In the genomic region with DNA sequence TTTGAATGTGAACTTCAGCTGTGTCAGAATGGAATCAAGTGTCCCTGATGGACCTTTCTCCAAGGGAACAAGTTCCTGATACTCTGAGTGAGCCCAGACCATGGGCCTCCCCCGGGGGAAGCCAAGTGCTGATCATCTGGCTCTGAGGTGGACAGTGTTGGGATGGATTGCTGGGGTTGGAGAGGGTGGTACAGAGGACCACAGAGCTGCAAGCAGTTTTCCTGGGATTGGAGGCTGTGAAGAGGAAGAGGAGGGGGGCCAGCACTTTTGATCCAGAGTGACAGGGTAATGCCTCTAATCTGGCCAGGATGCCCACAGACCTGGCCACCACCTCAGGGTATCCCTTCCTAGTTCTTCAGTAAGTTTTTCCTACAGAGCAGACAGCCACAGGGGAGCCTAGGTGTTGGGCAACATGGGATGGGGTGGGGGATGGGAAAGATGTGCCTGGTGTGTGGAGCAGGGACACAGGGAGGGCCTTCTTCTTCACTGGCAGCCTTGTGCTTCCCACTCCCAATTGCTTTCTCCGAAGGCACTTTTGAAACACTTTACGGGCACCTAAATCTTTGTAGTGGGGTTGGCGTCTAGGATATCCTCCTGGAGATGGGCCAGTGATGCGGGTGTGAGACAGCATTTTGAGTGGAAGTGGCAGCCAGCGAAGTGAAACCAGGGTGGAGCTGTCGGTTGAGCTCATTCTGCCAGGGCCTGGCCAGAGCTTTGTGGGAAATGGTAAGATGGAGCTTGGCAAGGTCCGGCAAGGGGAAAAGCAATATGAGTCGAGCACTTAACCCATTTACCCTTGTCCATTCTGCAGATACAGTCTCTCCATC, we compare ENCODE assay signal across 11 mouse cellular contexts. TPM values are rescaled to one million over a fixed set of nuclear protein-coding genes. Genes with fewer than 3 reads are reported as not detected.
DNase-seq lines count a peak whose midpoint lies in the region; ATAC-seq and TF ChIP-seq lines count a peak whose summit lies in the region.
"Had no signal": no experiment of that assay in that cellular context is flagged by ENCODE, and none has a peak within 500 bp of the region (broad histone marks: within the 10 kb centered on the region; RNA-seq: fewer than 3 reads in every experiment).

No protein-coding gene starts in this region.

- ATAC-seq in midbrain, embryonic 11.5 days (ENCODE audit: low FRiP score) = no peak; the same call in 1 of the 2 replicates
- no peak for ATAC-seq in midbrain, postnatal 0 days (ENCODE audit: low FRiP score)
- peak; percentile 24; the same call in 1 of the 2 replicates for ATAC-seq in granulocyte monocyte progenitor cell, adult 5-6 weeks (replicated peaks; ENCODE audit: poor library complexity, severe bottlenecking)
- no peak for ATAC-seq in midbrain, embryonic 13.5 days

- H3K36me3 ChIP-seq in midbrain, embryonic 11.5 days (ENCODE audit: control insufficient read depth, insufficient read depth, low read length) = no peaks in the 10 kb centered on the region
- H3K36me3 ChIP-seq in midbrain, postnatal 0 days (ENCODE audit: insufficient read depth, low read length) = no peaks in the 10 kb centered on the region
- H3K36me3 ChIP-seq in midbrain, embryonic 13.5 days = no peaks in the 10 kb centered on the region

- 76% methylated on average over 9 of the region's 9 CpGs for WGBS in midbrain, embryonic 11.5 days
- WGBS in midbrain, postnatal 0 days = 74% methylated on average over 9 of the region's 9 CpGs
- 72% methylated on average over 9 of the region's 9 CpGs for WGBS in midbrain, embryonic 13.5 days

- no peak for TF ChIP-seq CTCF in midbrain, postnatal 0 days (IDR thresholded peaks at IDR 0.05)

- peaks cover 82% of the 10 kb centered on the region for H3K4me1 ChIP-seq in midbrain, embryonic 11.5 days (ENCODE audit: control insufficient read depth, insufficient read depth, low read length)
- H3K4me1 ChIP-seq in midbrain, postnatal 0 days (ENCODE audit: insufficient read depth, low read length) = peaks cover 39% of the 10 kb centered on the region
- H3K4me1 ChIP-seq in midbrain, embryonic 13.5 days (replicated peaks) = peaks cover 93% of the 10 kb centered on the region

- no peak overlapping the region for H3K4me3 ChIP-seq in midbrain, embryonic 11.5 days (ENCODE audit: low read depth, low read length)
- no peak overlapping the region for H3K4me3 ChIP-seq in midbrain, postnatal 0 days (ENCODE audit: low read depth, low read length)
- no peak overlapping the region for H3K4me3 ChIP-seq in midbrain, embryonic 13.5 days (replicated peaks)

- no peak overlapping the region; the same call in 1 of the 2 replicates for H3K9ac ChIP-seq in midbrain, embryonic 11.5 days (ENCODE audit: low read length)
- no peak overlapping the region for H3K9ac ChIP-seq in midbrain, postnatal 0 days (replicated peaks; ENCODE audit: low read length, poor library complexity, severe bottlenecking)
- H3K9ac ChIP-seq in midbrain, embryonic 13.5 days (replicated peaks) = no peak overlapping the region
- H3K9ac ChIP-seq: liver, embryonic 14.5 days had no signal

- no peaks in the 10 kb centered on the region for H3K27me3 ChIP-seq in midbrain, embryonic 11.5 days (ENCODE audit: control insufficient read depth, insufficient read depth, low read length)
- no peaks in the 10 kb centered on the region for H3K27me3 ChIP-seq in midbrain, postnatal 0 days (ENCODE audit: insufficient read depth, low read length)
- H3K27me3 ChIP-seq in midbrain, embryonic 13.5 days = peaks cover 12% of the 10 kb centered on the region

- no peaks in the 10 kb centered on the region for H3K9me3 ChIP-seq in midbrain, embryonic 11.5 days (ENCODE audit: control insufficient read depth, low read length)
- H3K9me3 ChIP-seq in midbrain, postnatal 0 days (ENCODE audit: low read length) = no peaks in the 10 kb centered on the region
- no peaks in the 10 kb centered on the region for H3K9me3 ChIP-seq in midbrain, embryonic 13.5 days

- H3K4me2 ChIP-seq in midbrain, embryonic 11.5 days = no peak overlapping the region
- no peak overlapping the region for H3K4me2 ChIP-seq in midbrain, postnatal 0 days (ENCODE audit: low read depth, low read length, poor library complexity, severe bottlenecking)
- H3K4me2 ChIP-seq in midbrain, embryonic 13.5 days (replicated peaks) = no peak overlapping the region

- DNase-seq in gastrocnemius, adult 18-20 months (ENCODE audit: low spot score) = peak; percentile 42
- DNase-seq in gastrocnemius, postnatal 4 days (ENCODE audit: low spot score in 2 of 2) = no peak
- peak; percentile 85 for DNase-seq in midbrain, embryonic 11.5 days (ENCODE audit: low spot score, missing footprints)
- DNase-seq in midbrain, postnatal 0 days (ENCODE audit: low spot score) = no peak
- DNase-seq in cerebellum, adult 9-11 months = no peak
- no peak for DNase-seq in urinary bladder, postnatal 25 days (ENCODE audit: low spot score)
- DNase-seq: cerebellum, postnatal 36 days; gastrocnemius, postnatal 14 days had no signal

- peak overlapping the region; percentile 73 for H3K27ac ChIP-seq in midbrain, embryonic 11.5 days (ENCODE audit: low read depth, low read length)
- H3K27ac ChIP-seq in midbrain, postnatal 0 days (ENCODE audit: low read depth, low read length) = no peak overlapping the region
- peak overlapping the region; percentile 90 for H3K27ac ChIP-seq in midbrain, embryonic 13.5 days
- H3K27ac ChIP-seq: liver, embryonic 14.5 days had no signal

RNA-seq across cellular contexts. Expression of a gene that starts 38.3 kb away (rescaled TPM):
- 10 to 100 TPM; 17.9 to 27.9 TPM for total RNA-seq in gastrocnemius, adult 18-20 months (2021)
- total RNA-seq in gastrocnemius, postnatal 4 days (2021) = 10 to 100 TPM; 23.4 to 27.2 TPM
- polyA plus RNA-seq in midbrain, embryonic 11.5 days (2014; fragmentation: Nextera tagmentation; extraction: Ambion mirVana) = 36.9 and 39.6 TPM in 2 replicates
- total RNA-seq in midbrain, postnatal 0 days (2014; rRNA removed) = 65.7 and 69.7 TPM in 2 replicates
- polyA plus RNA-seq in midbrain, postnatal 0 days (2015; fragmentation: Nextera tagmentation; extraction: Ambion mirVana) = 52.7 and 67.5 TPM in 2 replicates
- 25.1 and 62.6 TPM in 2 replicates for total RNA-seq in granulocyte monocyte progenitor cell, adult 5-6 weeks (2014; fragmentation: Nextera tagmentation)
- 28.7 and 30.9 TPM in 2 replicates for total RNA-seq in granulocyte monocyte progenitor cell, adult 5-6 weeks (2017)
- polyA plus RNA-seq in midbrain, embryonic 13.5 days (2015; fragmentation: Nextera tagmentation; extraction: Ambion mirVana) = 66.9 and 70.2 TPM in 2 replicates

RNA-seq across cellular contexts. Expression of a gene that starts 41.7 kb away (rescaled TPM):
- total RNA-seq in gastrocnemius, adult 18-20 months (2021) = 1 to 10 TPM; 6.1 to 6.4 TPM
- total RNA-seq in gastrocnemius, postnatal 4 days (2021) = 10 to 100 TPM; 37.2 to 44.3 TPM
- 210 and 212 TPM in 2 replicates for polyA plus RNA-seq in midbrain, embryonic 11.5 days (2014; fragmentation: Nextera tagmentation; extraction: Ambion mirVana)
- 11.4 and 16.2 TPM in 2 replicates for total RNA-seq in midbrain, postnatal 0 days (2014; rRNA removed)
- polyA plus RNA-seq in midbrain, postnatal 0 days (2015; fragmentation: Nextera tagmentation; extraction: Ambion mirVana) = 7.6 and 7.7 TPM in 2 replicates
- total RNA-seq in granulocyte monocyte progenitor cell, adult 5-6 weeks (2014; fragmentation: Nextera tagmentation) = 148 and 183 TPM in 2 replicates
- 153 and 168 TPM in 2 replicates for total RNA-seq in granulocyte monocyte progenitor cell, adult 5-6 weeks (2017)
- polyA plus RNA-seq in midbrain, embryonic 13.5 days (2015; fragmentation: Nextera tagmentation; extraction: Ambion mirVana) = 66.2 and 71.9 TPM in 2 replicates

Comparison
In these comparisons a context has a peak if more than half of its experiments do, and no peak if none do; other contexts are left out.
1. DNase-seq: peak in gastrocnemius, adult 18-20 months (single experiment) and midbrain, embryonic 11.5 days (single experiment); none in gastrocnemius, postnatal 4 days (0 of 2), midbrain, postnatal 0 days (single experiment), cerebellum, adult 9-11 months (single experiment) and urinary bladder, postnatal 25 days (single experiment).